Mouse (Mus musculus): ENCODE measurements around the gene Tob2.

DNA sequence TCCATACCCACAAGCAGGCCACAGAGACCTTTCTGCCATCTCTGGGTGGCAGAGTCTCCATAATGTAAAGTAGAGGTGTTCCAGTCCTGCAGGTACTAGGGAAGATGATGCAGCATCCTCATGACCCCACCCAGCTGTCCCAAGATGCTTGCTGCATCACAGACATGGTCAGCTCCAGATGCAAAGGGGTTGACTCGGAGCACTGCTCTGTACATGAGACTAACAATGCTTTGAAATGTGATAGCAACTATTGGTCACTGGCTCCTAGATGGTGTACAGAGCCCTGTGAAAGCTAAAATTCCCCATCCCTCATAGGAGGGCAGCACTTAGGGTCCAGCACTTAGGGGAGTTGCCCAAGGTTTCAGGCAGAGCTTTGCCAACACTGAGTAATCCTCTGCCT is 54.4 kb downstream of the Tob2 start:
- TF ChIP-seq CTCF (IDR thresholded peaks at IDR 0.05; ENCODE audit: borderline replicate concordance, control insufficient read depth, extremely low read depth, insufficient read depth, low read length, poor library complexity) (no peak), POLR2A (IDR thresholded peaks at IDR 0.05; ENCODE audit: control insufficient read depth, extremely low read depth, insufficient read depth, low read length, poor library complexity) (no peak)
